In genomic region chr5:131813331-131813781, GRCm38 (mm10) we compare ENCODE assay signal across 10 mouse cellular contexts.
DNase-seq lines count a peak whose midpoint lies in the region; ATAC-seq and TF ChIP-seq lines count a peak whose summit lies in the region.
"Had no signal": no experiment of that assay in that cellular context is flagged by ENCODE, and none has a peak within 500 bp of the region (broad histone marks: within the 10 kb centered on the region; RNA-seq: fewer than 3 reads in every experiment).

No protein-coding gene starts in this region.

- H3K27ac ChIP-seq in limb, embryonic 14.5 days (replicated peaks; ENCODE audit: low read depth, low read length), result no peak overlapping the region
- H3K27ac ChIP-seq in limb, embryonic 10.5 days, result no peak overlapping the region
- peak overlapping the region; percentile 12; the same call in 1 of the 2 replicates for H3K27ac ChIP-seq in forebrain, embryonic 16.5 days (ENCODE audit: low read length)
- peak overlapping the region; percentile 37; the same call in 1 of the 2 replicates for H3K27ac ChIP-seq in heart, embryonic 13.5 days (replicated peaks)
- no peak overlapping the region for H3K27ac ChIP-seq in hindbrain, embryonic 12.5 days
- H3K27ac ChIP-seq: hindbrain, postnatal 0 days; limb, embryonic 15.5 days had no signal

- no peak overlapping the region for H3K4me3 ChIP-seq in limb, embryonic 14.5 days (replicated peaks; ENCODE audit: low read length)
- no peak overlapping the region for H3K4me3 ChIP-seq in limb, embryonic 10.5 days
- H3K4me3 ChIP-seq in forebrain, embryonic 16.5 days (replicated peaks; ENCODE audit: low read length), result no peak overlapping the region
- H3K4me3 ChIP-seq in heart, embryonic 13.5 days, result no peak overlapping the region
- no peak overlapping the region for H3K4me3 ChIP-seq in hindbrain, embryonic 12.5 days
- H3K4me3 ChIP-seq: limb, embryonic 15.5 days had no signal

- peak; percentile 41; the same call in 1 of the 2 replicates for ATAC-seq in limb, embryonic 14.5 days (ENCODE audit: low FRiP score, low read depth)
- peak; percentile 37; the same call in 1 of the 2 replicates for ATAC-seq in forebrain, embryonic 16.5 days
- no peak for ATAC-seq in heart, embryonic 13.5 days (ENCODE audit: extremely low read depth, insufficient number of reproducible peaks, low FRiP score, low TSS enrichment)
- no peak for ATAC-seq in hindbrain, embryonic 12.5 days (ENCODE audit: low FRiP score)
- ATAC-seq: hindbrain, postnatal 0 days had no signal

- H3K27me3 ChIP-seq in limb, embryonic 14.5 days (ENCODE audit: control insufficient read depth, insufficient read depth, low read length), result no peaks in the 10 kb centered on the region
- no peaks in the 10 kb centered on the region for H3K27me3 ChIP-seq in limb, embryonic 10.5 days (ENCODE audit: low read depth, poor library complexity, severe bottlenecking)
- no peaks in the 10 kb centered on the region for H3K27me3 ChIP-seq in forebrain, embryonic 16.5 days (replicated peaks; ENCODE audit: control insufficient read depth, insufficient read depth, low read length)
- H3K27me3 ChIP-seq in heart, embryonic 13.5 days (replicated peaks), result no peaks in the 10 kb centered on the region
- H3K27me3 ChIP-seq in hindbrain, embryonic 12.5 days, result no peaks in the 10 kb centered on the region
- H3K27me3 ChIP-seq: limb, embryonic 15.5 days had no signal

- 40% methylated on average over 7 of the region's 7 CpGs for WGBS in limb, embryonic 14.5 days
- WGBS in limb, embryonic 10.5 days, result 32% methylated on average over 7 of the region's 7 CpGs
- WGBS in forebrain, embryonic 16.5 days, result 53% methylated on average over 7 of the region's 7 CpGs
- 44% methylated on average over 7 of the region's 7 CpGs for WGBS in heart, embryonic 13.5 days
- WGBS in hindbrain, embryonic 12.5 days, result 70% methylated on average over 7 of the region's 7 CpGs

- no peak for DNase-seq in limb, embryonic 14.5 days (ENCODE audit: low spot score)
- no peak for DNase-seq in limb, embryonic 10.5 days (ENCODE audit: low spot score)
- peak; percentile 47 to 64 for DNase-seq in right cerebral cortex, postnatal 10 days (ENCODE audit: low spot score in 2 of 2)
- no peak for DNase-seq in urinary bladder, adult 2 months (ENCODE audit: low spot score)
- DNase-seq in B cell, adult 2 months, result no peak

- H3K9ac ChIP-seq in limb, embryonic 14.5 days (ENCODE audit: low read depth, low read length, severe bottlenecking), result no peak overlapping the region
- no peak overlapping the region for H3K9ac ChIP-seq in forebrain, embryonic 16.5 days (replicated peaks; ENCODE audit: low read depth, low read length)
- no peak overlapping the region for H3K9ac ChIP-seq in heart, embryonic 13.5 days
- H3K9ac ChIP-seq in hindbrain, embryonic 12.5 days, result no peak overlapping the region
- H3K9ac ChIP-seq: limb, embryonic 15.5 days had no signal

- no peaks in the 10 kb centered on the region for H3K36me3 ChIP-seq in limb, embryonic 14.5 days (ENCODE audit: control insufficient read depth, insufficient read depth, low read length)
- H3K36me3 ChIP-seq in limb, embryonic 10.5 days, result no peaks in the 10 kb centered on the region
- H3K36me3 ChIP-seq in forebrain, embryonic 16.5 days (ENCODE audit: control insufficient read depth, insufficient read depth), result no peaks in the 10 kb centered on the region
- no peaks in the 10 kb centered on the region for H3K36me3 ChIP-seq in heart, embryonic 13.5 days
- no peaks in the 10 kb centered on the region for H3K36me3 ChIP-seq in hindbrain, embryonic 12.5 days
- H3K36me3 ChIP-seq: limb, embryonic 15.5 days had no signal

- H3K9me3 ChIP-seq in limb, embryonic 14.5 days (ENCODE audit: control insufficient read depth, low read length), result no peaks in the 10 kb centered on the region
- H3K9me3 ChIP-seq in limb, embryonic 10.5 days (replicated peaks), result no peaks in the 10 kb centered on the region
- no peaks in the 10 kb centered on the region for H3K9me3 ChIP-seq in forebrain, embryonic 16.5 days (ENCODE audit: control insufficient read depth, low read length)
- H3K9me3 ChIP-seq in heart, embryonic 13.5 days, result no peaks in the 10 kb centered on the region
- H3K9me3 ChIP-seq in hindbrain, embryonic 12.5 days (replicated peaks), result no peaks in the 10 kb centered on the region
- H3K9me3 ChIP-seq: limb, embryonic 15.5 days had no signal

- peaks cover 14% of the 10 kb centered on the region for H3K4me1 ChIP-seq in limb, embryonic 14.5 days (ENCODE audit: control insufficient read depth, insufficient read depth, low read length)
- H3K4me1 ChIP-seq in limb, embryonic 10.5 days, result peaks cover 18% of the 10 kb centered on the region
- H3K4me1 ChIP-seq in forebrain, embryonic 16.5 days (replicated peaks; ENCODE audit: control insufficient read depth, insufficient read depth, low read length), result peaks cover 32% of the 10 kb centered on the region
- peaks cover 48% of the 10 kb centered on the region for H3K4me1 ChIP-seq in heart, embryonic 13.5 days
- peaks cover 10% of the 10 kb centered on the region for H3K4me1 ChIP-seq in hindbrain, embryonic 12.5 days

- H3K4me2 ChIP-seq in limb, embryonic 14.5 days (replicated peaks; ENCODE audit: low read depth, low read length, severe bottlenecking), result no peak overlapping the region
- no peak overlapping the region for H3K4me2 ChIP-seq in forebrain, embryonic 16.5 days (ENCODE audit: low read length)
- H3K4me2 ChIP-seq in heart, embryonic 13.5 days, result no peak overlapping the region
- H3K4me2 ChIP-seq in hindbrain, embryonic 12.5 days (replicated peaks), result no peak overlapping the region
- H3K4me2 ChIP-seq: limb, embryonic 15.5 days had no signal

- no peak for TF ChIP-seq POLR2A in limb, embryonic 14.5 days (IDR thresholded peaks at IDR 0.05; ENCODE audit: borderline replicate concordance, extremely low read depth, insufficient read depth, insufficient read length)

Comparison
In these comparisons a context has a peak if more than half of its experiments do, and no peak if none do; other contexts are left out.
1. ATAC-seq: peak in limb, embryonic 14.5 days (single experiment) and forebrain, embryonic 16.5 days (single experiment); none in heart, embryonic 13.5 days (single experiment) and hindbrain, embryonic 12.5 days (single experiment).
2. DNase-seq: peak in right cerebral cortex, postnatal 10 days (2 of 2); none in limb, embryonic 14.5 days (single experiment), limb, embryonic 10.5 days (single experiment), urinary bladder, adult 2 months (single experiment) and B cell, adult 2 months (0 of 2).
3. H3K27ac ChIP-seq: peak in forebrain, embryonic 16.5 days (single experiment) and heart, embryonic 13.5 days (single experiment); none in limb, embryonic 14.5 days (single experiment), limb, embryonic 10.5 days (single experiment) and hindbrain, embryonic 12.5 days (single experiment).